Mouse (Mus musculus) leukemia stem cell, adult 10-12 weeks (primary cell): ENCODE measurements around the gene Ppp2r5b. TPM values are rescaled to one million over a fixed set of nuclear protein-coding genes. Genes with fewer than 3 reads are reported as not detected.

Experiments
- polyA plus RNA-seq: library from polyadenylated mRNA; stranded (reverse); fragments of >175 nt; gene quantifications from 2 replicates; pipeline ENCODE4 v1.2.3, GENCODE M21; 2012; ENCODE audit warnings: low replicate concordance

The Ppp2r5b gene
- polyA plus RNA-seq, result 283 and 355 TPM in 2 replicates

DNA sequence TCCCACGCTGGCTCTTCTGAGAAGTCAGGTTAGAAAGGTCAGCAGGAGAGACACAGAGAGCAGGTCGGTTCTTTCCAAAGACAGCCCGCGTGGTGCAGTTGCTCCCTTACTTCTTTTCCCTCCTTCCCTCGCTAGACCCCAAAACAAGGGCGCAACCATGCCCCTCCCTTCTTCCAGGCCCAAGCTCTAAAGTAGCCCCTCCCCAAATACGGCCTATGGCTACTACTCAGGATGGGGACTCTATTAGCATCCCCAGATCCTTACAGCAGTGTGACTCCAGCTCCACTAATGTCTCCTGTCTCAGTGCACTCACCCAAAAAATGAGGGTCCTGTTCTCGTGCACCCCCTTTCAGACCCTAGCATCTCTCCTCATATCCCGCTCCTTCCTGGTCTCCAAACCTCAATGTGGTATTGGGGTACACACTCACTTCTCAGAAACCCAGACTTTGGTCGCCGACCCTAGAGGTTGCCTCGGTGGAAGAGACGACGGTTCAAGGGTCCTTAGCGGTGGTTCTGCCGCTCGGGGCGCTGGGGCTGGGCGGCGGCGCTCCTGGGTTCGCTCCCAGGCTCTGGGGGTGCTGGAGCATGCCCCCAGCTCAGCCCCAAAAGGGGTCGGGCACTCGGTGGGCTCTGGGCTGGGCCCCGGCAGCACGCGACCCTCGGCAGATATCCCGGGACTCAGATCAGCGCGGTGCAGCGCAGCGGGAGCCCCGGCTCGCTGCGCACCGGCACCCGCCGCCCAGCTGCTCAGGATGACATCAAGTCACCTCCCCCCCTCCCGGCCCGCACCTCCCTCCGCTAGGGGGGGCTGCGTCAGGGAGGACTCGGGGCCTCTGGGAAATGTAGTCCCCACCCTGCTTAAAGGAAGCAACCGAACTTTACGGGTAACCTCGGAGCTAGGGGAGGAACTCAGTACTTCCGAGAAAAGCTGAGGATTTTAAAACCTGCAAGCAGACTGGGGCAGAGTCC, at the start of gene Ppp2r5b:
Gene Ppp2r5b, minus strand, starts transcription at position 789 of the 969 bp plus-strand sequence.

DNA sequence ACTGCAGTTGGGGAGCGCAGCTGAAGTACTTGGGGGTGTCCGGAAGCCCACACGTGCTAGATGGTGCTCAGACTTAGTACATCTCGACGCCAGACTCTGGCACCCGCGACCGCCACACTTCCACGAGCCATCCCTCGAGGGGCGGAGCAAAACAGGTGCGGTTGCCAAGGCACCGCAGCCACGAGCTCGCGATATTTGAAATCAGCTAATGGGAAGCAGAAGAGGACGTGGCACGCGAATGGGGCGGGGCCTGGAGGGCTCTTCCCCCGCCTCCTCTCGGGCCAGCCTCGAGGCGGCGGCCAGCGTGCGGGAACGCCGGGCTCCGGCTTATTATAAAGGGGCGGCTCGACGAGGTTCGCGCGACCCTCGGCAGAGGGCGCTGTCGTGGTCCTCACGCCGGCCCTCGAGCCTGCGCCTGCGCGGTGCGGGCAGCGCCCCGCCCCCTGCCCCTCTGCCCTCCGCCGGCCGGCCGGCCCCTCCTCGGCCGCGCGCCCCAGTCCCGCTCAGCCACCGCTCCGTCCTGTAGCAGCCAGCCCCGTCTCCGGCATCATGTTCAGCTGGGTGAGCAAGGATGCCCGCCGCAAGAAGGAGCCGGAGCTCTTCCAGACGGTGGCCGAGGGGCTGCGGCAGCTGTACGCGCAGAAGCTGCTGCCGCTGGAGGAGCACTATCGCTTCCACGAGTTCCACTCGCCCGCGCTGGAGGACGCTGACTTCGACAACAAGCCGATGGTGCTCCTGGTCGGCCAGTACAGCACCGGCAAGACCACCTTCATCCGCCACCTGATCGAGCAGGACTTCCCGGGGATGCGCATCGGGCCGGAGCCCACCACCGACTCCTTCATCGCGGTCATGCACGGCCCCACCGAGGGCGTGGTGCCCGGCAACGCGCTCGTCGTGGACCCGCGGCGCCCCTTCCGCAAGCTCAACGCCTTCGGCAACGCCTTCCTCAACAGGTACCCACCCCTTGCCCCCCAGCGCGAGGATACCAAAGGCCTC, 41.1 kb upstream of the Ppp2r5b start, which contains the start of gene Ehd1:
Gene Ehd1, plus strand, starts transcription at position 300 of the 996 bp plus-strand sequence.

DNA sequence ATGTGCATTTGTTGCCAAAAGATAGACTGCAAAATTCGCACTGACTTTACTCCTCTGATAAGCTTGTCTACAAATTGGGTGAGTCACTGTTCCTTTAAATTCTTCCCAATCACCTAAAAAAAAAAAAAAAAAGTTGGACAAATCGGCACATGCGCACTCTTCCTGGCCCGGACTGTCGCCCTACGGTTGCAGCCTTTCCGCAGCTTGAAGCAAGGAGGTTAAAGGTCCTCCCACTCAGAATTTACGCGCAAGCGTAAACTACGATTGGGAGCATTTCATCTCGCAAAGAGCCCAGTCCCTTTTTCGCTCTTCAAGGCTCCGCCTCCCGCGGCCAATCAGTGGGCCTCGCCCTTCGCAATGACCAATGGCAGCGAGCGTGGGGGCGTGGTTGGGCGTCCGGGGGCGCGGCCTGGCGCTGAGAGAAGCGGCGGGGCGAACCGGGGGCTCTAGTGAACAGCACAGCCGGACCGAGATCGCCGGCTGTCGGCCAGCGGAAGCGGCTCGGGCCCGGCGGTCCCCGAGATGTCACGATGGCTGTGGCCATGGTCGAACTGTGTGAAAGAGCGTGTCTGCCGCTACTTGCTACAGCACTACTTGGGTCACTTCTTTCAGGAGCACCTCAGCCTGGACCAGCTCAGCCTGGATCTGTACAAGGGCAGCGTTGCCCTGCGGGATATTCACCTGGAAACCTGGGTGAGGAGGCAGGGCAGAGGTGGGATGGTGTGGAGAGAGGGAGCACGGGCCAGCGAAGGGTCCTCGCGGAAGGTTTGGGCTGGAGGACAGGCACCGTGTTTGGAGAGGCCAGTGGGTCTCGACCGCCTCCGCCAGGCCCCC, 5.8 kb upstream of the Ppp2r5b start, which contains the start of gene Atg2a:
Gene Atg2a, plus strand, starts transcription at position 395 of the 834 bp plus-strand sequence.

DNA sequence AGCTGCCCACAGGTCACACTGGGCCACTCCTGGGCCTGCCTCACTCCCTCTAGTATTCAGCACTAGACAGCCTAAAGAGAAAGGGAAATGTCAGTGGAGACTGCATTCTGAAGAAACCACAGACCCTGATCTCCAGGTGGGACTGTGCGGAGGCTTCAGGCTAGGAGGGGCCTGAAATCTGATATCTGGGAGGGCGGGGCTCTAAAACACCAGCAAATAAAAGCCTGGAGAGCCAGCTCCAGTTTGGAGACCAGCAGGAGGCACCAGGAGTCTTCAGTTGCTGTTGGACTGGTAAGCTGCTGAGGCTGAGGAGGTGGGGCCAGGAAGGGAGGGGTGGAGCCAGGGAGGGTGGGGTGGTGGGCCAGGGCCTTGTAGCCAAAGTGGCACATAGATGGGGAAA, 9.5 kb downstream of the Ppp2r5b start, which contains the start of gene Gpha2:
Gene Gpha2, plus strand, starts transcription at position 246 of the 400 bp plus-strand sequence.

DNA sequence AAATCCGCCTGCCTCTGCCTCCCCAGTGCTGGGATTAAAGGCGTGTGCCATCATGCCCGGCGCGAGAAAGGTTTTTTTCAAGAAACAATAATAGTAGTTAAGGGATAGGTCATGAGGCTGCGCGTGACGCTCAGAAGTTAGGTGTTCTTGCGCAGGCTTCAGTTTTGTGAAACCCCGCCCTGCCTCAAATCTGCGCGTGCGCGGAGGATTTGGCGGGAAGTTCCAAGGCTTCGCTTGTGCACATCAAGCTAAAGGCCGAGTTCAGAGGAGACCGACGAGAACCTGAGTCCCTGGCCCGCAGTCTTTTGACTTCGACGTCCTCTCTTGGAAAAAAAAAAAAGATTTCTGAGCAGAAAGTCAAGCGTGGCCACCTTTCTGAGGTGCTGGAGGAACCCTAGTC, 51.5 kb downstream of the Ppp2r5b start, which contains the start of gene Majin:
Gene Majin, plus strand, starts transcription at position 258 of the 400 bp plus-strand sequence.

Other genes starting within 250 kb of the Ppp2r5b start
- not detected in 2 replicates for gene Slc22a20, start 249.7 kb downstream of the Ppp2r5b start, polyA plus RNA-seq
- 74.6 and 291 TPM in 2 replicates for gene Capn1, start 220.0 kb downstream of the Ppp2r5b start, polyA plus RNA-seq
- gene Syvn1, start 189.3 kb downstream of the Ppp2r5b start, polyA plus RNA-seq, result 304 and 363 TPM in 2 replicates
- gene Mrpl49, start 178.1 kb downstream of the Ppp2r5b start, polyA plus RNA-seq, result 36.6 and 41.0 TPM in 2 replicates
- 2,048 and 2,675 TPM in 2 replicates for gene Fau, start 178.0 kb downstream of the Ppp2r5b start, polyA plus RNA-seq
- 70.2 and 84.6 TPM in 2 replicates for gene Znhit2, start 174.7 kb downstream of the Ppp2r5b start, polyA plus RNA-seq
- gene Tm7sf2, start 167.5 kb downstream of the Ppp2r5b start, polyA plus RNA-seq, result 15.8 and 19.5 TPM in 2 replicates
- gene Vps51, start 158.6 kb downstream of the Ppp2r5b start, polyA plus RNA-seq, result 35.5 and 99.7 TPM in 2 replicates
- gene Tmem262, start 155.8 kb downstream of the Ppp2r5b start, polyA plus RNA-seq, result not detected in 2 replicates
- gene Gm28374, start 153.6 kb downstream of the Ppp2r5b start, polyA plus RNA-seq, result 0.28 and 0.30 TPM in 2 replicates
- 50.1 and 66.4 TPM in 2 replicates for gene Zfpl1, start 150.9 kb downstream of the Ppp2r5b start, polyA plus RNA-seq
- 7.7 and 8.7 TPM in 2 replicates for gene Cdca5, start 150.9 kb downstream of the Ppp2r5b start, polyA plus RNA-seq
- gene AC131692.1, start 141.5 kb downstream of the Ppp2r5b start, polyA plus RNA-seq, result 3.5 and 18.8 TPM in 2 replicates
- 0.20 and 0.93 TPM in 2 replicates for gene Naaladl1, start 130.1 kb downstream of the Ppp2r5b start, polyA plus RNA-seq
- 87.4 and 104 TPM in 2 replicates for gene Sac3d1, start 117.2 kb downstream of the Ppp2r5b start, polyA plus RNA-seq
- gene Snx15, start 107.6 kb downstream of the Ppp2r5b start, polyA plus RNA-seq, result 197 and 367 TPM in 2 replicates
- gene Batf2, start 94.9 kb downstream of the Ppp2r5b start, polyA plus RNA-seq, result 0.21 and 2.0 TPM in 2 replicates
- 33.5 and 55.6 TPM in 2 replicates for gene Arl2, start 94.3 kb downstream of the Ppp2r5b start, polyA plus RNA-seq
- gene Majin, start 51.5 kb downstream of the Ppp2r5b start, polyA plus RNA-seq, result not detected in 2 replicates
- not detected in 2 replicates for gene Gpha2, start 9.5 kb downstream of the Ppp2r5b start, polyA plus RNA-seq
- gene Atg2a, start 5.8 kb upstream of the Ppp2r5b start, polyA plus RNA-seq, result 79.9 and 150 TPM in 2 replicates
- gene Ehd1, start 40.9 kb upstream of the Ppp2r5b start, polyA plus RNA-seq, result 333 and 398 TPM in 2 replicates
- gene Cdc42bpg, start 70.6 kb upstream of the Ppp2r5b start, polyA plus RNA-seq, result 12.1 and 13.6 TPM in 2 replicates
- gene Men1, start 99.1 kb upstream of the Ppp2r5b start, polyA plus RNA-seq, result 279 and 329 TPM in 2 replicates
- 79.8 and 117 TPM in 2 replicates for gene Map4k2, start 105.3 kb upstream of the Ppp2r5b start, polyA plus RNA-seq
- 2,065 and 3,877 TPM in 2 replicates for gene Sf1, start 127.8 kb upstream of the Ppp2r5b start, polyA plus RNA-seq
- 0.40 and 0.41 TPM in 2 replicates for gene Pygm, start 148.5 kb upstream of the Ppp2r5b start, polyA plus RNA-seq
- gene Rasgrp2, start 163.5 kb upstream of the Ppp2r5b start, polyA plus RNA-seq, result 50.7 and 61.7 TPM in 2 replicates
- gene Nrxn2, start 182.9 kb upstream of the Ppp2r5b start, polyA plus RNA-seq, result 1.2 and 4.3 TPM in 2 replicates